Mouse (Mus musculus): ENCODE data around the gene Metap1d. TPM values are rescaled to one million over a fixed set of nuclear protein-coding genes. Genes with fewer than 3 reads are reported as not detected.

Metap1d gene
- polyA plus RNA-seq, 2 experiments from 2014 or later, result 16.0 to 19.0 TPM

- no peak for ATAC-seq
Observed at GRCm38 (mm10) chr2:71528014-71528713, 75.1 kb downstream of the Metap1d start, which contains the start of gene Dlx1. TSS of gene Dlx1 (plus strand) at chr2:71528113.

- ATAC-seq, result no peak
Observed at GRCm38 (mm10) chr2:71528714-71529510, 75.8 kb downstream of the Metap1d start.

DNA sequence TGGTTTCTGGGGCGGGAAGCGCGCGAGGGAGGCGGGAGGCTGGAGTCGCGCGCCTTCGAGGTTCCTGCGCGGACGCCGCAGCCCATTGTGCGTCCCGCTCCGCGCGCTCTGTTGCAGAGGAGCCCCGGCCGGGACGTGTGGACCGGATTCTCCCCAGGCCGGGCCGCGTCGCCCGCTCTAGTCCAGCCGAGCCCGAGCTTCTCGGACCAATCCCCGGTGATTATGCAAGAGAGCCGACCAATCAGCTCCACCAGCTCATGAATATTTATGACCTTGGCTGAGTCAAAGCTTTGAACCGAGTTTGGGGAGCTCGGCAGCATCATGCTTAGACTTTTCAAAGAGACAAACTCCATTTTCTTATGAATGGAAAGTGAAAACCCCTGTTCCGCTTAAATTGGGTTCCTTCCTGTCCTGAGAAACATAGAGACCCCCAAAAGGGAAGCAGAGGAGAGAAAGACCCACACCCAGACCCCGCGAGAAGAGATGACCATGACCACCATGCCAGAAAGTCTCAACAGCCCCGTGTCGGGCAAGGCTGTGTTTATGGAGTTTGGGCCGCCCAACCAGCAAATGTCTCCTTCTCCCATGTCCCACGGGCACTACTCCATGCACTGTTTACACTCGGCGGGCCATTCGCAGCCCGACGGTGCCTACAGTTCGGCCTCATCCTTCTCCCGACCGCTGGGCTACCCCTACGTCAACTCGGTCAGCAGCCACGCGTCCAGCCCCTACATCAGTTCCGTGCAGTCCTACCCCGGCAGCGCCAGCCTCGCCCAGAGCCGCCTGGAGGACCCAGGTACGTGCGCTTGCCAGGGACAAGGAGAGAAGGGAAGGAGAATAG lies 76.7 kb downstream of the Metap1d start:
- peak; percentile 71 for ATAC-seq

GRCm38 (mm10) chr2:71530391-71531123 lies 77.5 kb downstream of the Metap1d start:
- no peak for ATAC-seq

GRCm38 (mm10) chr2:71531124-71531590 lies 78.1 kb downstream of the Metap1d start:
- ATAC-seq, result no peak

DNA sequence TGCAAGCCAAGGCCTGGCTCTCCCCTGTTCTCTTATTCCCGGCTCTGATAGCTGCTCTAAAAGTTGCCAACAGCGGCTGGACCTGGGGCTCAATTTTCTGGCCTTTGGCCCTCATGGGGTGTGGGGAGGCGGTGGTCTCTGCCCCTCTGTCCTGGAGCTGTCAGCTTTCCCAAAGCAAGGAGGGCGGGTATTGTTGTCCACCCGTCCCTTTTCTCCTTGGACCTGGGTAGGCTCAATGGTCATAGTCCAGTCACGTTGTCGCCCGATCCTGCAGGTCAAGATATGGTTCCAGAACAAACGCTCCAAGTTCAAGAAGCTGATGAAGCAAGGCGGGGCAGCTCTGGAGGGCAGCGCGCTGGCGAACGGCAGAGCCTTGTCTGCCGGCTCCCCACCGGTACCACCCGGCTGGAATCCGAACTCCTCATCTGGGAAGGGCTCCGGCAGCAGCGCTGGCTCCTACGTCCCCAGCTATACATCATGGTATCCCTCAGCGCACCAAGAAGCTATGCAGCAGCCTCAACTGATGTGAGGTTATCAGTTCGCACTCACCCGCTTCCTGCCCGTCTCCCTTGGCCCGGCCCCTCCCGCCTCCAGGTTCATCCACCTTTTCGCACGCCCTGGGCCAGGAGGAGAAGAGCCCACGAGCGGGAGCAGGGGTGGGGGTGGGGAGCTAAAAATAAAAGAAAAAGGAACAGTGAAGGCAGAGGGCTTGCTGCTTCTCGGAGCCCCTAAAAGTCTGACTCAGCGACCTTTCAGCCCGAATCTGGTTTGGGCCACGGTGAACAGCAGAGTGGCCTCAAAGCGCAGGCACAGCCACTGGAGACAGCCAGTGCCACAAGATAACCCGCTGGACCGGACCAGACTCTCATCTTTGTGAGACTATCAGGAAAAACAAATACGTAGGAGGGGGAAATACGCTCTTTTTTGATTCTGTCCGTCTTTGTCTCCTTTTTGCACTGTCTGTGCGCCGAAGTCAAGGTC lies 79.2 kb downstream of the Metap1d start:
- ATAC-seq, result no peak

DNA sequence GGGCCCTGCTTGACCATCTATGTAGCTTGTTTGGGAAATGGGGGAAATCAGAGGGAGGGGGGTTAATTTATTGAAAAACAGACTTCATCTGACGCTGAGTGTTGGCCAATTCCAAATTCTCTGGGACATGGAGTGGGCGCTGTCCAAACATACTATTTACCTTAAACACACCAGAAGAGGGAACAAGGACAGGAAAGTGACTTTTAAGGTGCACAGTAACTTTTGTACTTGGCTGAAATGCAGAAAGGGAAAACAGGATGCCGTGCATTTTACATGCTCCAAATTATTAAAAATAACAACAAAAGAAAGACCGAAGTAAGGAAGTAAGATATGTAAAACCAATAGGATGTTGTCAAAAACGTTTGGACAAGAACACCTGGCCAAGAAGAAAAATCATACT lies 80.0 kb downstream of the Metap1d start:
- no peak for ATAC-seq

- ATAC-seq, result no peak
Observed at GRCm38 (mm10) chr2:71534242-71535052, 81.4 kb downstream of the Metap1d start.

DNA sequence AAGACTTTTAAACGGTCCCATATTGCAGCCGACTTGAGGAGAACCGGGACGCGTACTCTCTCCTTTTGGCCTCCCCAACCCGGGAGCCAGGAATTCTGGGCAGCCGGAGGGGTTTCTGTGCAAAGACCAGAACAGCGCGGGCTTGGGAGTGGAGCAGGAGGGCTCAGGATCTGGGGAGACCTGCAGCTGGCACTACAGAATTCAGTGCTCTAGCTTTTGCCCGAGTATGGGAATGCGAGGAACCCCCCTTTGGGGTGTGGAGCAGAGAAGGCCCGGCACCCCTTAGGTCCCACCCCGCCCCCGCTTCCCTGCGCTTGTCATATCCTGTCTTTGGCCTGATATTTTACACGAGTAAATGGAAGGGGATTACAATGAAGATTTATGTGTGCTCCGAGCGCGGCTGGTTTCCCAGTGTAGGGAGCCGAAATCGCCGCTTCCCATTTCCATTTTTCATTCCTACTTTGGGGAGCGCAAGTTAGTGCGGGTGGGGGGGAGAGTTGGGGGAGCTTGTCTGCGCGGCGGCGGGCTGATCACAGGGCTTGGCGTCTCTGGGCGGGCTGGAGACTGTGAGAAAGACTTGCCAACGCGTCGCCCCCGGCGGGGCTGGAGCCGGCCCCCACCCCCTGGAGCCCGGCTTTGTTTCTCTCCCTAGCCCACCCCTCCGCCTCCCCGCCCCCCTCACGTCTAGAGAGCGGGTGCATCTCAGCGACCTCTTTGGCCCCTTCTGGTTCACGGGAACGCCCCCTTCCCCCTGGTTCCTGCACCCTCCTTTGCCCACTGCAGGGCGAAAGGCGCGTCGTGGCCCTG lies 87.7 kb downstream of the Metap1d start:
- no peak for ATAC-seq

DNA sequence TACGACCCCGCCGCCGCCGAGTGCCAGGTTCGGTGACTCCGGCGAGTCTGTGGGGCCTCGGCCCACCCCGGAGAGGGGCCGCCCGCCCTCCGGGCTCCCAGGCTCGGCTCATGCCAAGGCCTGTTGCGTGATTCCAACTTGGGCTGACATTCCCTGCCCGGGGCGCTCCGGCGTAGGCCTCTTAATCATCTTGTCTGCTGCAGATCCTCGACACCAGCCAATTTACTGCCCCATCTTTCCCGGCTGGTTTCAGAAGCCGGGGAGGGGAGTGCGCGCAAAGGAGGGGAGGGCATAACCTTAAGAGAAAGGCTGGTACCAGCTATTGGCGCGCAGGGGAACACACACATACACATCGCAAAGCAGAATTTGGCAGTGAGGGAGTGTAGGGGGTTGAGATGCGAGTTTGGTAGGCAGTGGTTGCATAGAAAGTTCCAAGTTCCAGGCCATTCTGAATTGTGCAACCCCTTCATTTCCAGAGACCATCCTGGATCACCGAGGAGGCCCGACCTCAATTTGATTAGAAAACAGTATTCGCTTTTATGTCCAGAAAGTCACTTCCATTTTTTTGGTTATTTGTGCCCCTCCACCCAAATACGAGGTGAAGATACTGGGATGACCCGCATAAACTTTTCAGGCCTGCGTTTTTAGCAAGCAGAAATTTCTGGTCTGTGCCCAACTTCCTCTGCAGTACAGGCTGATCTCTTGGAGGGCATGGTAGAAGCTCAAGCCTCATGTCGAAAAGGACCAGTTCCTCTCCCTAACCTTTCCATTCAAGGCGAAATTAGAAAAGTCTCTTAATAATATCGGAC lies 88.5 kb downstream of the Metap1d start:
- no peak for ATAC-seq

GRCm38 (mm10) chr2:71542227-71542815 lies 89.2 kb downstream of the Metap1d start:
- ATAC-seq, result no peak

DNA sequence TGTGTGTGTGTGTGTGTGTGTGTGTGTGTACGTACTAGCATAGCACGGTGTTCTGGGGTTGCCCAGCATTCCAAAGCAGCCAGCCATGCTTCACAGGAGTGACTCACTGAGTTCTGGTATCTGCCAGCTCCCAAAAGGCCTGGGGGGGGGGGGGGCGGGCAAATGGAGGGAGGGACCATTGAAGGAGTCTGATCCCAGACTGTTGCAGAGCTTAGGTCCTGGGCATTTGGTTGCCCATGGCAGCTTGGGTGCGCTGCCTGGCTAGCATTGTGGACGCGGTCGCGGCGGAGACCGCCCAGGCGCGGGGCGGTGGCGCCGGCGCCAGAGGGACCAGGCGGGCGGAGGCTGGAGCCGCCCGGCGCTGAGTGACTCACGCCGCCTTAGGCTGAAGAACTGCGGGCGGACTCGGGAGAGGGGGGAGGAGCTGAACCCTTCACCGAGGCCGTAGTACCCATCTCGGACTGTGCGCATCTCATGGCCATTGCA lies 89.8 kb downstream of the Metap1d start:
- no peak for ATAC-seq

GRCm38 (mm10) chr2:71543531-71543930 lies 90.5 kb downstream of the Metap1d start:
- no peak for ATAC-seq

DNA sequence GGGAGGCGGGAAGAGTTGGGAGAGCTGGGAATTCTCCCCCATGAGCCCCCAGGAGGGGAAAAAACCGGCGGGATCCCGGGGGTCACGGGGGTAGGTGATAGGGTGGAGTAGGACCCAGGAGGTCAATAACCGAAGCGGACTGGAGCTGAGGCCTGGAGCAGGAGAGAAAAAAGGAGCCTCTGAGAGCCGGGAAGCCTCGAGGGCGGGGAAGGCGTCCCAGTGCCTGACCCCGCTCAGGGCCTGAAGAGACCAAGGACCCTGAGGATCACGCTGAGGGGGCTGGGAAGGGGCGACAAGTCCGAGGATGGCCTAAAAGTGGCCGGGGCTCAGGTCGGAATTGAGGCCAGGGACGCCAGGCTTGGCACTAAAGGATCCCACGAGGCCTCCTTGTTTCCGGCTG lies 90.9 kb downstream of the Metap1d start:
- no peak for ATAC-seq

DNA sequence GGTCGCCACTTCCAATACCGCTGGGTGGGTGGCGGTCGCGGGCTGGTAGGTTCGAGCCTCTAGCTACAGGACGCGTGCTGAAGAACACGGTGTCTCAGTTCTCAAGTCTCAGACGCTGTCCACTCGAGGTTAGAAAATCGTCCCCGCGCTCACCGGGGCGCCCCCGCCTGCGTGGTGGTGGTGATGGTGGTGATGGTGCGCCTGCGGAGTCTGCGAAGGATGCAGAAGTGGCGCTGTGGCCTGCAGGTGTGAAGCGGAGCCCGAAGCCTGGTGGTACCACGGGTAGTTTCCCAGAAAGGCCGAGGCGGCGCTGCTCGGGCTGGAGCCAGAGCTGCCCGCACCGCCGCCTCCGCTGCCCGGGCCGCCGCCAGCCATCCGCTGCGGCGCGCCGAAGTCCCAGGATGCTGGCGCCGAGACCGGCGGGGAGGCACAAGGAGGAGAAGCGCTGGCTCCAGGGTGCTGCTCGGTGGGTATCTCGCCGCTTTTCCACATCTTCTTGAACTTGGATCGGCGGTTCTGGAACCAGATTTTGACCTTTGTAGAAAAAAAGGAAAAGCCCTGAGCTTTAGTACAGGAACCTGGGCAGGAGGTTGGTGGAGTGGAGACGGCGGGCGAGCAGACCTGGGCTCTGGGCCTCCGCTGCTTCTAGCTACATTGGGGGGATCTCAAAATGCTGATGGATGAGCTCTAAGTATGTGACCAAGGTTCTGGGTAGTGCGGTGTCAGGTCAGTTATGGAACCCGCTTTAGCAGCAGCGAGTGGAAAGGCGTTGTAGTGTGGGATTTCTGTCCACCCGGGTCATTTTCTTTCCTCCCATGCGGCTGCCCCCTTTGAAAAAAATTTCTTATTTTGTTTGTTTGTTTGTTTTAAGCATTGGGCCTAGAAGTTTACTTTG lies 91.6 kb downstream of the Metap1d start:
- ATAC-seq, result no peak

GRCm38 (mm10) chr2:71545401-71545881 lies 92.4 kb downstream of the Metap1d start:
- ATAC-seq, result no peak

All from activated CD4-positive, CD25-positive, alpha-beta regulatory T cell, adult 4 months (primary cell).